Mouse (Mus musculus): ENCODE results near the gene Fzd9. TPM values are rescaled to one million over a fixed set of nuclear protein-coding genes. Genes with fewer than 3 reads are reported as not detected.

The Fzd9 gene
- polyA plus RNA-seq (2016; fragmentation: Nextera tagmentation; extraction: Ambion mirVana), result 23.1 and 27.7 TPM in 2 replicates

DNA sequence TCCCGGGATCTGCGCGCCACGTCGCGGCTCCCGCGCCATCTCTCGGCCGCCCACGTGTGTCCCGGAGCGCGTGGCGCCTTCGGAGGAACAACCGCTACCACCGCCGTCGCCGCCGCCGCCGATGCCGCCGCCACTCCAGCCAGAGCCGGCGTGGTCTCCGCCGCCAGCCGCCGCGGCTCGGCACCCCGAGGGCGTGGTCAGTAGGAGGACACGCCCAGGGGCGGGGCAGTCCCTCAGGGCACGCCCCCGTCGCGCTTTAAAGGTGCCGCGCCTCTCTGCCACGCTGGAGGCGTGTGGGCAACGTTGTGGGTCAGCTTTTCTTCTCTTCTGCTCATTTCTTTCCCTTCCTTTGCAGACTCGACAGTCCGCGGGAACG, at the start of gene Fzd9:
Gene Fzd9 (minus strand): TSS at position 152 of the 376 bp plus-strand sequence.
- Histone ChIP-seq H3K36me3 (replicated peaks) (peaks cover 9% of the 10 kb centered on the region), H3K4me1 (peaks cover 71% of the 10 kb centered on the region)
- WGBS, result under 1% methylated on average over 50 of the region's 51 CpGs

DNA sequence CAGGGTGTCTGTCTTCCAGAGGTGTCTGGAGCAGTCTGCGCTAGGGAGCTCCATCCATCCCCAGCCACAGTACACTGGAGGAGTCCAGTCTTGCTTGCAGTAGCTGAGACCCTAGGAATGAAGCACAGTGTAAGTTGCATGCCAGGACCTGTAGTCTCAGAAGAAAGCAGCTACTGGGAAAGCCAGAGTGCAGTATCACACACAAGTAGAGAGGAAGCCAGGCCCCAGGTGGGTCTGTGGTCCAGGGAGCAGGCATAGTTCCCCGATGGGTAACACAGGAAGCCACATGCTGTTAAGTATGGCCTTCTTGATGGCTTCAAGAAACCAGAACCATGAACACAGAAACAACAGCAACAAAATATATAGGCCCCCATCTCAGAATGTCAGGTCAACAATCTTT, 41.0 kb upstream of the Fzd9 start:
- H3K4me1 ChIP-seq, result peaks cover 5% of the 10 kb centered on the region
- H3K4me3 ChIP-seq (replicated peaks), result no peak overlapping the region
- H3K27me3 ChIP-seq, result no peaks in the 10 kb centered on the region
- ATAC-seq (ENCODE audit: low FRiP score), result no peak
- WGBS, result 96% methylated on average over 2 of the region's 2 CpGs
- H3K9me3 ChIP-seq, result no peaks in the 10 kb centered on the region
- no peak overlapping the region for H3K9ac ChIP-seq
- no peaks in the 10 kb centered on the region for H3K36me3 ChIP-seq (replicated peaks)
- no peak overlapping the region for H3K4me2 ChIP-seq
- no peak overlapping the region for H3K27ac ChIP-seq

More for the DNA sequence above, at the start of gene Fzd9:
- ATAC-seq (ENCODE audit: low FRiP score), result peak; percentile 82
- peak within 1 kb of the TSS; percentile 97 for H3K4me2 ChIP-seq
- H3K27me3 ChIP-seq, result peaks cover 19% of the 10 kb centered on the region
- peak within 1 kb of the TSS; percentile 72 for H3K4me3 ChIP-seq (replicated peaks)
- H3K27ac ChIP-seq, result peak within 1 kb of the TSS; percentile 94
- 0 out of 2 replicates have a peak, but pooled peaks cover 1% of the 10 kb centered on the region for H3K9me3 ChIP-seq
- peak within 1 kb of the TSS; percentile 80 for H3K9ac ChIP-seq

DNA sequence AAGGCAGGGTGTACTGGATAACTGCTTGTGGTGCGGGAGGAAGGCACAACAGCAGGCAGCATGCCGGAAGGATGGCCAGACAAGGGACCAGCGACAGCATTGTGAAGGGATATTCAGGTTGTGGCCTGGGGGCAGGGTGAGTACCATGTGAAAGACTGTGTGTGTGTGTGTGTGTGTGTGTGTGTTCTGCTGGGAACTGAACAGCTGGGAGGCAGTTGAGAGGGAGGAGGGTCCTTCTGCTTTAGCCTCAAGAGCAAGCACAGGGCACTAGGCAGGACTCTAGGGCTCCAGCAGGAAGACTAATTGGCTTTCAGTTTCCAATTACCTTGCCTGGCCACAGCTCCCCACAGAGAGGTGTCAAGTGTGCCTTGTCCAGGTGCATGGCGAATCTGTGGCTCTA, 40.2 kb upstream of the Fzd9 start:
- no peak overlapping the region for H3K4me3 ChIP-seq (replicated peaks)
- H3K36me3 ChIP-seq (replicated peaks), result no peaks in the 10 kb centered on the region
- peaks cover 5% of the 10 kb centered on the region for H3K4me1 ChIP-seq
- 45% methylated on average over 4 of the region's 4 CpGs for WGBS
- no peaks in the 10 kb centered on the region for H3K27me3 ChIP-seq
- H3K9me3 ChIP-seq, result no peaks in the 10 kb centered on the region
- no peak overlapping the region for H3K27ac ChIP-seq
- no peak overlapping the region for H3K4me2 ChIP-seq
- no peak overlapping the region for H3K9ac ChIP-seq
- ATAC-seq (ENCODE audit: low FRiP score), result no peak

GRCm38 (mm10) chr5:135290703-135291102, 39.7 kb upstream of the Fzd9 start:
- WGBS, result 90% methylated on average over 6 of the region's 6 CpGs
- H3K4me3 ChIP-seq (replicated peaks), result no peak overlapping the region

GRCm38 (mm10) chr5:135286926-135287325, 35.9 kb upstream of the Fzd9 start:
- no peak overlapping the region for H3K4me2 ChIP-seq
- H3K27me3 ChIP-seq, result no peaks in the 10 kb centered on the region
- H3K27ac ChIP-seq, result no peak overlapping the region
- no peak overlapping the region for H3K4me3 ChIP-seq (replicated peaks)
- WGBS, result 74% methylated on average over 5 of the region's 5 CpGs
- H3K4me1 ChIP-seq, result peaks cover 5% of the 10 kb centered on the region
- H3K36me3 ChIP-seq (replicated peaks), result no peaks in the 10 kb centered on the region
- H3K9ac ChIP-seq, result 0 out of 2 replicates have a peak overlapping the region, but pooled peaks have one; percentile 17
- ATAC-seq (ENCODE audit: low FRiP score), result no peak
- H3K9me3 ChIP-seq, result no peaks in the 10 kb centered on the region

More at GRCm38 (mm10) chr5:135290703-135291102, 39.7 kb upstream of the Fzd9 start:
- no peaks in the 10 kb centered on the region for H3K36me3 ChIP-seq (replicated peaks)
- no peak overlapping the region for H3K27ac ChIP-seq
- no peaks in the 10 kb centered on the region for H3K9me3 ChIP-seq
- no peaks in the 10 kb centered on the region for H3K27me3 ChIP-seq
- no peak overlapping the region for H3K4me2 ChIP-seq
- ATAC-seq (ENCODE audit: low FRiP score), result no peak
- no peak overlapping the region for H3K9ac ChIP-seq
- peaks cover 5% of the 10 kb centered on the region for H3K4me1 ChIP-seq

GRCm38 (mm10) chr5:135286185-135286584, 35.2 kb upstream of the Fzd9 start:
- no peaks in the 10 kb centered on the region for H3K27me3 ChIP-seq
- H3K27ac ChIP-seq, result no peak overlapping the region

DNA sequence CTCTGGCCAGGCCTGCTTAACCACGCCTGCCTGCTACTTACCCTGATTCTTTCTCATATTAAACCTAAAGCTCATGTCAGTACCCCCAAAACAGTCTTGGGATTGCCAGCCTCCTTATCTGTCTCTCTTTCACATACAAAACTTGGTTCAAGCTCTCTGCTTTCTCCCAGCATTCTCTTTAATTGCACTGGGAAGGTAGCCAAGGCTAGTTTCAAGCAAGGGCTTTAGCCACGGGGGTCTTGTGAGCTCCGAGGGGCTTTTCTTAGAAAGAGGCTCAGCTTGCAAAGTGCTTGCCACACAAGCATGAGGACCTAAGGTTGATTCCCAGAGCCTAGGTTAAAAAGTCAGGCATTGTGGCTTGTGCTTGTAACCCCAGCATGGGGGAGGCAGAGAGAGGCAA, 34.2 kb upstream of the Fzd9 start:
- WGBS, result 56% methylated on average over 3 of the region's 3 CpGs
- H3K9ac ChIP-seq, result no peak overlapping the region
- no peaks in the 10 kb centered on the region for H3K9me3 ChIP-seq
- H3K27me3 ChIP-seq, result no peaks in the 10 kb centered on the region
- no peak for ATAC-seq (ENCODE audit: low FRiP score)
- H3K36me3 ChIP-seq (replicated peaks), result no peaks in the 10 kb centered on the region
- H3K4me3 ChIP-seq (replicated peaks), result no peak overlapping the region
- no peaks in the 10 kb centered on the region for H3K4me1 ChIP-seq
- H3K4me2 ChIP-seq, result no peak overlapping the region
- peak overlapping the region; percentile 57 for H3K27ac ChIP-seq

More at GRCm38 (mm10) chr5:135286185-135286584, 35.2 kb upstream of the Fzd9 start:
- H3K9ac ChIP-seq, result no peak overlapping the region
- no peaks in the 10 kb centered on the region for H3K9me3 ChIP-seq
- H3K4me2 ChIP-seq, result no peak overlapping the region
- peak; percentile 83 for ATAC-seq (ENCODE audit: low FRiP score)
- WGBS, result 1% methylated on average over 6 of the region's 6 CpGs
- no peaks in the 10 kb centered on the region for H3K36me3 ChIP-seq (replicated peaks)
- H3K4me1 ChIP-seq, result peaks cover 2% of the 10 kb centered on the region
- H3K4me3 ChIP-seq (replicated peaks), result no peak overlapping the region

- Histone ChIP-seq H3K4me3 (replicated peaks) (no peak overlapping the region), H3K9me3 (no peaks in the 10 kb centered on the region), H3K27ac (no peak overlapping the region), H3K9ac (no peak overlapping the region), H3K36me3 (replicated peaks) (no peaks in the 10 kb centered on the region), H3K4me2 (no peak overlapping the region), H3K4me1 (peaks cover 10% of the 10 kb centered on the region), H3K27me3 (peaks cover 15% of the 10 kb centered on the region)
- 84% methylated on average over 9 of the region's 9 CpGs for WGBS
- no peak for ATAC-seq (ENCODE audit: low FRiP score)
These were observed 29.2 kb upstream of the Fzd9 start for GRCm38 (mm10) chr5:135280226-135280625.

GRCm38 (mm10) chr5:135276597-135276996, 25.6 kb upstream of the Fzd9 start:
- H3K4me3 ChIP-seq (replicated peaks), result peak overlapping the region; percentile 22
- H3K36me3 ChIP-seq (replicated peaks), result no peaks in the 10 kb centered on the region
- peaks cover 32% of the 10 kb centered on the region for H3K4me1 ChIP-seq
- WGBS, result 5% methylated on average over 36 of the region's 36 CpGs
- no peaks in the 10 kb centered on the region for H3K9me3 ChIP-seq
- peak overlapping the region; percentile 44 for H3K4me2 ChIP-seq
- H3K27ac ChIP-seq, result peak overlapping the region; percentile 36; the same call in 1 of the 2 replicates
- no peak overlapping the region for H3K9ac ChIP-seq
- peaks cover 15% of the 10 kb centered on the region for H3K27me3 ChIP-seq
- no peak for ATAC-seq (ENCODE audit: low FRiP score)

- whole genome bisulfite sequencing, result 8% methylated on average over 15 of the region's 15 CpGs
- Histone ChIP-seq H3K36me3 (replicated peaks) (no peaks in the 10 kb centered on the region), H3K4me2 (peak overlapping the region; percentile 38), H3K27ac (peak overlapping the region; percentile 85), H3K9ac (0 out of 2 replicates have a peak overlapping the region, but pooled peaks have one; percentile 25), H3K4me1 (peaks cover 35% of the 10 kb centered on the region), H3K4me3 (replicated peaks) (peak overlapping the region; percentile 4; the same call in 1 of the 2 replicates), H3K9me3 (no peaks in the 10 kb centered on the region), H3K27me3 (peaks cover 15% of the 10 kb centered on the region)
- ATAC-seq (ENCODE audit: low FRiP score), result peak; percentile 37; the same call in 1 of the 2 replicates
These were observed 23.8 kb upstream of the Fzd9 start for GRCm38 (mm10) chr5:135274663-135275396.

- Histone ChIP-seq H3K9ac (no peak overlapping the region), H3K4me3 (replicated peaks) (no peak overlapping the region), H3K9me3 (no peaks in the 10 kb centered on the region), H3K4me2 (no peak overlapping the region), H3K27ac (peak overlapping the region; percentile 73), H3K4me1 (peaks cover 31% of the 10 kb centered on the region), H3K36me3 (replicated peaks) (no peaks in the 10 kb centered on the region), H3K27me3 (peaks cover 9% of the 10 kb centered on the region)
- WGBS, result 35% methylated on average over 12 of the region's 12 CpGs
- ATAC-seq (ENCODE audit: low FRiP score), result no peak
These were observed 20.6 kb upstream of the Fzd9 start for GRCm38 (mm10) chr5:135271563-135272165.

DNA sequence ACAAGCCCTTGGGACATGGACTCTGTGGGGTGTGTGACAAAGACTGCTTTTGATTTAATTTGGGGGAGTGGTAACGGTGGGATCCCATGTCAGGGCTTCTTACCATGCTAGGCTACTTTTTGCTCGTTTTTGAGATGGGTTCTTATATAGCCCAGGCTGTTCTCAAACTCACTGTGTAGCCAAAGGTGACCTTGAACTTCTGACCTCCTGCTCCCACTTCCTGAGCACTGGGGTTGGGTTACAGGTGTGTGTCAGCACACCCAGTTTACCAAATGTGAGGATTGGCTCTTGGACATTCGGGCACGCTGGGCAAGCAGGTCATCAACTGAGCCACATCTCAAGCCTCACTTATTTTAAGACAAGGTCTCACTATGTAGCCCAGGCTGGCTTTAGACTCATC, 19.3 kb upstream of the Fzd9 start:
- Histone ChIP-seq H3K9me3 (no peaks in the 10 kb centered on the region), H3K36me3 (replicated peaks) (no peaks in the 10 kb centered on the region), H3K27ac (no peak overlapping the region), H3K4me2 (no peak overlapping the region), H3K9ac (no peak overlapping the region), H3K4me3 (replicated peaks) (no peak overlapping the region), H3K4me1 (peaks cover 25% of the 10 kb centered on the region), H3K27me3 (no peaks in the 10 kb centered on the region)
- WGBS, result 82% methylated on average over 4 of the region's 4 CpGs
- ATAC-seq (ENCODE audit: low FRiP score), result no peak
